Mouse (Mus musculus) kidney, postnatal 0 days (tissue): ENCODE measurements around the gene Efemp2. TPM values are rescaled to one million over a fixed set of nuclear protein-coding genes. Genes with fewer than 3 reads are reported as not detected.

Source experiments
- ATAC-seq: fragments of 200-750 bp; cut with Nextera tagmentation; replicated peaks from 2 replicates; pipeline ENCODE4 v1.8.0; 2017; ENCODE audit warnings: low read depth, moderate number of reproducible peaks, moderate TSS enrichment, moderate library complexity; ENCODE audit not compliant: low FRiP score
- DNase-seq: peaks from one replicate; pipeline ENCODE4 v3.0.0-alpha.2; 2016; ENCODE audit warnings: low spot score
- H3K27ac ChIP-seq: fragments of 300-500 bp; sonication (generic); 2 replicates; pipeline ENCODE4 v1.5.1; 2014; ENCODE audit warnings: mild to moderate bottlenecking
- H3K27me3 ChIP-seq: fragments of 300-500 bp; sonication (generic); 2 replicates; pipeline ENCODE4 v1.6.1; 2014; ENCODE audit warnings: low read length, mixed read lengths; ENCODE audit not compliant: insufficient read depth
- H3K36me3 ChIP-seq: fragments of 300-500 bp; sonication (generic); 2 replicates; pipeline ENCODE4 v1.6.1; 2014; ENCODE audit warnings: low read length, mixed read lengths; ENCODE audit not compliant: insufficient read depth
- H3K4me1 ChIP-seq: fragments of 300-500 bp; sonication (generic); replicated peaks from 2 replicates; pipeline ENCODE4 v1.6.1; 2014; ENCODE audit warnings: antibody characterized with exemption, low read length, mixed read lengths; ENCODE audit not compliant: insufficient read depth
- H3K4me2 ChIP-seq: fragments of 300-500 bp; sonication (generic); 2 replicates; pipeline ENCODE4 v1.6.1; 2014; ENCODE audit warnings: mild to moderate bottlenecking, low read length, moderate library complexity, mixed read lengths
- H3K4me3 ChIP-seq: fragments of 300-500 bp; sonication (generic); replicated peaks from 2 replicates; pipeline ENCODE4 v1.5.1; 2014; ENCODE audit warnings: low read depth, low read length
- H3K9ac ChIP-seq: fragments of 300-500 bp; sonication (generic); 2 replicates; pipeline ENCODE4 v1.6.1; 2014; ENCODE audit warnings: low read depth, low read length
- H3K9me3 ChIP-seq: fragments of 300-500 bp; sonication (generic); replicated peaks from 2 replicates; pipeline ENCODE4 v1.6.1; 2016; ENCODE audit warnings: low read length, inconsistent platforms, mixed read lengths
- CTCF ChIP-seq: IDR thresholded peaks from 2 replicates; pipeline ENCODE4 v1.5.1; 2016; ENCODE audit warnings: antibody characterized with exemption, low read depth, mild to moderate bottlenecking, moderate library complexity
- WGBS: fragments of 180-500 bp; shearing (Covaris S2); extraction: QIAGEN DNeasy Blood & Tissue Kit; methylation state at CpG from one replicate; pipeline ENCODE4 v1.1.7; 2014; 5-methylcytosine and 5-hydroxymethylcytosine counted together
- polyA plus RNA-seq: library from polyadenylated mRNA; unstranded; fragments of >200 nt; fragmentation: Nextera tagmentation; extraction: Ambion mirVana; gene quantifications from 2 replicates; pipeline ENCODE4 v1.2.1, GENCODE M21; 2015

Efemp2 gene
- polyA plus RNA-seq, 1 experiment from 2014 or later, result 126 TPM

GRCm38 (mm10) chr19:5500330-5500875, 26.6 kb downstream of the Efemp2 start:
- Histone ChIP-seq H3K27ac (no peak overlapping the region), H3K36me3 (peaks cover 18% of the 10 kb centered on the region), H3K4me2 (no peak overlapping the region), H3K9me3 (no peaks in the 10 kb centered on the region), H3K4me1 (no peaks in the 10 kb centered on the region), H3K9ac (no peak overlapping the region), H3K27me3 (no peaks in the 10 kb centered on the region), H3K4me3 (no peak overlapping the region)
- WGBS, result 79% methylated on average over 2 of the region's 2 CpGs
- DNase-seq (no peak), ATAC-seq (no peak)
- no peak for TF ChIP-seq CTCF

GRCm38 (mm10) chr19:5503687-5504086, 29.9 kb downstream of the Efemp2 start, which contains the start of gene 1700020D05Rik:
1700020D05Rik (minus strand) TSS chr19:5503787.
- H3K36me3 ChIP-seq, result no peaks in the 10 kb centered on the region
- no peak for ATAC-seq

GRCm38 (mm10) chr19:5510031-5511026, 36.6 kb downstream of the Efemp2 start, which contains the start of gene Snx32:
Snx32 (minus strand) TSS chr19:5510538.
- DNase-seq, result peak; percentile 98
- Histone ChIP-seq H3K27me3 (no peaks in the 10 kb centered on the region), H3K36me3 (no peaks in the 10 kb centered on the region), H3K4me2 (peak within 1 kb of the TSS; percentile 71), H3K4me3 (peak within 1 kb of the TSS; percentile 39), H3K27ac (no peak within 1 kb of the TSS; the same call in 1 of the 2 replicates), H3K4me1 (peaks cover 6% of the 10 kb centered on the region; the same call in 1 of the 2 replicates), H3K9me3 (no peaks in the 10 kb centered on the region), H3K9ac (peak within 1 kb of the TSS; percentile 31; the same call in 1 of the 2 replicates)
- ATAC-seq, result peak; percentile 99
- peak; percentile 47; the same call in 1 of the 2 replicates for TF ChIP-seq CTCF
- 4% methylated on average over 47 of the region's 47 CpGs for WGBS

More at GRCm38 (mm10) chr19:5503687-5504086, 29.9 kb downstream of the Efemp2 start, which contains the start of gene 1700020D05Rik:
- Histone ChIP-seq H3K4me2 (peak within 1 kb of the TSS; percentile 28), H3K4me1 (no peaks in the 10 kb centered on the region), H3K4me3 (no peak within 1 kb of the TSS), H3K27ac (no peak within 1 kb of the TSS), H3K27me3 (no peaks in the 10 kb centered on the region), H3K9ac (no peak within 1 kb of the TSS), H3K9me3 (no peaks in the 10 kb centered on the region)
- WGBS, result 36% methylated on average over 17 of the region's 17 CpGs
- DNase-seq, result no peak
- no peak for TF ChIP-seq CTCF

GRCm38 (mm10) chr19:5511074-5511632, 37.4 kb downstream of the Efemp2 start:
- ATAC-seq, result no peak

GRCm38 (mm10) chr19:5512091-5513004, 38.6 kb downstream of the Efemp2 start:
- H3K9ac ChIP-seq, result no peak overlapping the region
- no peaks in the 10 kb centered on the region for H3K27me3 ChIP-seq
- no peak for TF ChIP-seq CTCF
- peak overlapping the region; percentile 3; the same call in 1 of the 2 replicates for H3K4me2 ChIP-seq
- H3K36me3 ChIP-seq, result no peaks in the 10 kb centered on the region
- DNase-seq (no peak), ATAC-seq (no peak)
- 0 out of 2 replicates have a peak overlapping the region, but pooled peaks have one; percentile 14 for H3K27ac ChIP-seq
- 69% methylated on average over 12 of the region's 12 CpGs for WGBS
- no peak overlapping the region for H3K4me3 ChIP-seq
- H3K4me1 ChIP-seq, result peaks cover 6% of the 10 kb centered on the region; the same call in 1 of the 2 replicates
- H3K9me3 ChIP-seq, result no peaks in the 10 kb centered on the region

More at GRCm38 (mm10) chr19:5511074-5511632, 37.4 kb downstream of the Efemp2 start:
- H3K4me1 ChIP-seq, result peaks cover 6% of the 10 kb centered on the region; the same call in 1 of the 2 replicates
- H3K27ac ChIP-seq, result no peak overlapping the region
- WGBS, result 51% methylated on average over 15 of the region's 15 CpGs
- H3K9me3 ChIP-seq, result no peaks in the 10 kb centered on the region
- peak overlapping the region; percentile 71 for H3K4me2 ChIP-seq
- DNase-seq, result peak; percentile 33
- peak overlapping the region; percentile 31; the same call in 1 of the 2 replicates for H3K9ac ChIP-seq
- H3K27me3 ChIP-seq, result no peaks in the 10 kb centered on the region
- TF ChIP-seq CTCF, result no peak
- H3K36me3 ChIP-seq, result no peaks in the 10 kb centered on the region
- peak overlapping the region; percentile 39 for H3K4me3 ChIP-seq
